Mouse (Mus musculus): ENCODE measurements around the gene Gm20481. TPM values are rescaled to one million over a fixed set of nuclear protein-coding genes. Genes with fewer than 3 reads are reported as not detected.
A peak's percentile ranks its signal among the peaks of the same experiment; 100 is the strongest.

The Gm20481 gene
- polyA plus RNA-seq, 1 experiment from 2014 or later, result 0.36 TPM

GRCm38 (mm10) chr17:34934031-34934430 is 35.7 kb upstream of the Gm20481 start:
- Histone ChIP-seq H3K9ac (ENCODE audit: low read length) (no peak overlapping the region), H3K27me3 (ENCODE audit: control insufficient read depth, insufficient read depth, low read length) (no peaks in the 10 kb centered on the region), H3K4me3 (ENCODE audit: low read depth, low read length) (no peak overlapping the region), H3K4me2 (ENCODE audit: low read depth, severe bottlenecking) (no peak overlapping the region), H3K4me1 (ENCODE audit: control insufficient read depth, insufficient read depth, low read length) (peaks cover 4% of the 10 kb centered on the region), H3K9me3 (ENCODE audit: control insufficient read depth, low read length) (no peaks in the 10 kb centered on the region), H3K27ac (replicated peaks; ENCODE audit: low read depth, low read length) (no peak overlapping the region), H3K36me3 (ENCODE audit: control insufficient read depth, insufficient read depth, low read length) (no peaks in the 10 kb centered on the region)
- ATAC-seq (ENCODE audit: insufficient number of reproducible peaks, low FRiP score, low TSS enrichment, low read depth) (no peak), DNase-seq (ENCODE audit: low spot score) (no peak)
- 77% methylated on average over 22 of the region's 24 CpGs for WGBS

- no peaks in the 10 kb centered on the region for H3K9me3 ChIP-seq (ENCODE audit: control insufficient read depth, low read length)
- H3K4me2 ChIP-seq (ENCODE audit: low read depth, severe bottlenecking), result no peak overlapping the region
- H3K27ac ChIP-seq (replicated peaks; ENCODE audit: low read depth, low read length), result no peak overlapping the region
- no peak overlapping the region for H3K4me3 ChIP-seq (ENCODE audit: low read depth, low read length)
- H3K36me3 ChIP-seq (ENCODE audit: control insufficient read depth, insufficient read depth, low read length), result no peaks in the 10 kb centered on the region
- no peaks in the 10 kb centered on the region for H3K27me3 ChIP-seq (ENCODE audit: control insufficient read depth, insufficient read depth, low read length)
- ATAC-seq (ENCODE audit: insufficient number of reproducible peaks, low FRiP score, low TSS enrichment, low read depth) (no peak), DNase-seq (ENCODE audit: low spot score) (no peak)
- H3K4me1 ChIP-seq (ENCODE audit: control insufficient read depth, insufficient read depth, low read length), result peaks cover 4% of the 10 kb centered on the region
- H3K9ac ChIP-seq (ENCODE audit: low read length), result no peak overlapping the region
- WGBS, result 55% methylated on average over 8 of the region's 8 CpGs
Observed at GRCm38 (mm10) chr17:34934830-34935229, 34.9 kb upstream of the Gm20481 start.

GRCm38 (mm10) chr17:34937960-34938505 is 31.7 kb upstream of the Gm20481 start:
- no peak overlapping the region for H3K9ac ChIP-seq (ENCODE audit: low read length)
- H3K4me3 ChIP-seq (ENCODE audit: low read depth, low read length), result no peak overlapping the region
- ATAC-seq (ENCODE audit: insufficient number of reproducible peaks, low FRiP score, low TSS enrichment, low read depth) (no peak), DNase-seq (ENCODE audit: low spot score) (no peak)
- no peaks in the 10 kb centered on the region for H3K9me3 ChIP-seq (ENCODE audit: control insufficient read depth, low read length)
- 81% methylated on average over 6 of the region's 6 CpGs for WGBS
- H3K27ac ChIP-seq (replicated peaks; ENCODE audit: low read depth, low read length), result no peak overlapping the region
- H3K4me1 ChIP-seq (ENCODE audit: control insufficient read depth, insufficient read depth, low read length), result 0 out of 2 replicates have a peak, but pooled peaks cover 4% of the 10 kb centered on the region
- no peak overlapping the region for H3K4me2 ChIP-seq (ENCODE audit: low read depth, severe bottlenecking)
- no peaks in the 10 kb centered on the region for H3K36me3 ChIP-seq (ENCODE audit: control insufficient read depth, insufficient read depth, low read length)
- no peaks in the 10 kb centered on the region for H3K27me3 ChIP-seq (ENCODE audit: control insufficient read depth, insufficient read depth, low read length)

- 8% methylated on average over 15 of the region's 15 CpGs for WGBS
- DNase-seq (ENCODE audit: low spot score) (peak; percentile 62), ATAC-seq (ENCODE audit: insufficient number of reproducible peaks, low FRiP score, low TSS enrichment, low read depth) (peak; percentile 78; the same call in 1 of the 2 replicates)
- no peaks in the 10 kb centered on the region for H3K36me3 ChIP-seq (ENCODE audit: control insufficient read depth, insufficient read depth, low read length)
- no peak overlapping the region; the same call in 1 of the 2 replicates for H3K27ac ChIP-seq (replicated peaks; ENCODE audit: low read depth, low read length)
- peak overlapping the region; percentile 55 for H3K9ac ChIP-seq (ENCODE audit: low read length)
- H3K9me3 ChIP-seq (ENCODE audit: control insufficient read depth, low read length), result no peaks in the 10 kb centered on the region
- H3K27me3 ChIP-seq (ENCODE audit: control insufficient read depth, insufficient read depth, low read length), result no peaks in the 10 kb centered on the region
- H3K4me3 ChIP-seq (ENCODE audit: low read depth, low read length), result peak overlapping the region; percentile 28
- peak overlapping the region; percentile 51 for H3K4me2 ChIP-seq (ENCODE audit: low read depth, severe bottlenecking)
- H3K4me1 ChIP-seq (ENCODE audit: control insufficient read depth, insufficient read depth, low read length), result 0 out of 2 replicates have a peak, but pooled peaks cover 4% of the 10 kb centered on the region
Observed at GRCm38 (mm10) chr17:34941344-34942041, 28.2 kb upstream of the Gm20481 start.

- H3K4me3 ChIP-seq (ENCODE audit: low read depth, low read length), result no peak overlapping the region
- H3K9ac ChIP-seq (ENCODE audit: low read length), result no peak overlapping the region
- 88% methylated on average over 4 of the region's 4 CpGs for WGBS
- DNase-seq (ENCODE audit: low spot score) (no peak), ATAC-seq (ENCODE audit: insufficient number of reproducible peaks, low FRiP score, low TSS enrichment, low read depth) (no peak)
- no peaks in the 10 kb centered on the region for H3K27me3 ChIP-seq (ENCODE audit: control insufficient read depth, insufficient read depth, low read length)
- H3K4me1 ChIP-seq (ENCODE audit: control insufficient read depth, insufficient read depth, low read length), result 0 out of 2 replicates have a peak, but pooled peaks cover 4% of the 10 kb centered on the region
- no peak overlapping the region for H3K27ac ChIP-seq (replicated peaks; ENCODE audit: low read depth, low read length)
- H3K4me2 ChIP-seq (ENCODE audit: low read depth, severe bottlenecking), result no peak overlapping the region
- H3K9me3 ChIP-seq (ENCODE audit: control insufficient read depth, low read length), result no peaks in the 10 kb centered on the region
- no peaks in the 10 kb centered on the region for H3K36me3 ChIP-seq (ENCODE audit: control insufficient read depth, insufficient read depth, low read length)
Observed at GRCm38 (mm10) chr17:34943128-34943815, 26.4 kb upstream of the Gm20481 start.

- Histone ChIP-seq H3K36me3 (ENCODE audit: control insufficient read depth, insufficient read depth, low read length) (no peaks in the 10 kb centered on the region), H3K4me1 (ENCODE audit: control insufficient read depth, insufficient read depth, low read length) (0 out of 2 replicates have a peak, but pooled peaks cover 4% of the 10 kb centered on the region), H3K27ac (replicated peaks; ENCODE audit: low read depth, low read length) (no peak overlapping the region), H3K9ac (ENCODE audit: low read length) (no peak overlapping the region), H3K9me3 (ENCODE audit: control insufficient read depth, low read length) (no peaks in the 10 kb centered on the region), H3K4me3 (ENCODE audit: low read depth, low read length) (no peak overlapping the region), H3K27me3 (ENCODE audit: control insufficient read depth, insufficient read depth, low read length) (no peaks in the 10 kb centered on the region), H3K4me2 (ENCODE audit: low read depth, severe bottlenecking) (no peak overlapping the region)
- no peak for ATAC-seq (ENCODE audit: insufficient number of reproducible peaks, low FRiP score, low TSS enrichment, low read depth)
- DNase-seq (ENCODE audit: low spot score), result no peak
Observed at GRCm38 (mm10) chr17:34944362-34944761, 25.4 kb upstream of the Gm20481 start.

- Histone ChIP-seq H3K9ac (ENCODE audit: low read length) (no peak overlapping the region), H3K27ac (replicated peaks; ENCODE audit: low read depth, low read length) (no peak overlapping the region), H3K27me3 (ENCODE audit: control insufficient read depth, insufficient read depth, low read length) (no peaks in the 10 kb centered on the region), H3K9me3 (ENCODE audit: control insufficient read depth, low read length) (no peaks in the 10 kb centered on the region), H3K4me1 (ENCODE audit: control insufficient read depth, insufficient read depth, low read length) (0 out of 2 replicates have a peak, but pooled peaks cover 2% of the 10 kb centered on the region), H3K36me3 (ENCODE audit: control insufficient read depth, insufficient read depth, low read length) (peaks cover 14% of the 10 kb centered on the region; the same call in 1 of the 2 replicates), H3K4me2 (ENCODE audit: low read depth, severe bottlenecking) (no peak overlapping the region), H3K4me3 (ENCODE audit: low read depth, low read length) (no peak overlapping the region)
- no peak for DNase-seq (ENCODE audit: low spot score)
- 92% methylated on average over 5 of the region's 5 CpGs for WGBS
- ATAC-seq (ENCODE audit: insufficient number of reproducible peaks, low FRiP score, low TSS enrichment, low read depth), result no peak
Observed at GRCm38 (mm10) chr17:34946486-34947140, 23.1 kb upstream of the Gm20481 start.

- H3K27ac ChIP-seq (replicated peaks; ENCODE audit: low read depth, low read length), result no peak overlapping the region
- no peak overlapping the region for H3K9ac ChIP-seq (ENCODE audit: low read length)
- H3K9me3 ChIP-seq (ENCODE audit: control insufficient read depth, low read length), result no peaks in the 10 kb centered on the region
- H3K4me2 ChIP-seq (ENCODE audit: low read depth, severe bottlenecking), result no peak overlapping the region
- peak; percentile 51 for DNase-seq (ENCODE audit: low spot score)
- WGBS, result 32% methylated on average over 8 of the region's 8 CpGs
- no peaks in the 10 kb centered on the region for H3K4me1 ChIP-seq (ENCODE audit: control insufficient read depth, insufficient read depth, low read length)
- no peaks in the 10 kb centered on the region for H3K27me3 ChIP-seq (ENCODE audit: control insufficient read depth, insufficient read depth, low read length)
- H3K4me3 ChIP-seq (ENCODE audit: low read depth, low read length), result no peak overlapping the region
- peaks cover 14% of the 10 kb centered on the region; the same call in 1 of the 2 replicates for H3K36me3 ChIP-seq (ENCODE audit: control insufficient read depth, insufficient read depth, low read length)
- ATAC-seq (ENCODE audit: insufficient number of reproducible peaks, low FRiP score, low TSS enrichment, low read depth), result no peak
Observed at GRCm38 (mm10) chr17:34947606-34948005, 22.1 kb upstream of the Gm20481 start.

Measured in limb, embryonic 11.5 days (tissue).